Mouse (Mus musculus) embryonic facial prominence, embryonic 11.5 days (tissue): ENCODE results near the gene Fyn. TPM values are rescaled to one million over a fixed set of nuclear protein-coding genes. Genes with fewer than 3 reads are reported as not detected.
A peak's percentile ranks its signal among the peaks of the same experiment; 100 is the strongest.

Experiments used
- ATAC-seq: fragments of 200-750 bp; cut with Nextera tagmentation; replicated peaks from 2 replicates; pipeline ENCODE4 v1.8.0; 2017; ENCODE audit warnings: low read depth; ENCODE audit not compliant: insufficient number of reproducible peaks, low FRiP score, low TSS enrichment
- DNase-seq: peaks from one replicate; pipeline ENCODE4 v3.0.0-alpha.2; 2015; ENCODE audit warnings: low spot score
- H3K27ac ChIP-seq: fragments of 300-500 bp; sonication (generic); replicated peaks from 2 replicates; pipeline ENCODE4 v1.5.1; 2014; ENCODE audit warnings: mild to moderate bottlenecking, low read depth, low read length, control low read depth
- H3K27me3 ChIP-seq: fragments of 300-500 bp; sonication (generic); 2 replicates; pipeline ENCODE4 v1.6.1; 2014; ENCODE audit warnings: mild to moderate bottlenecking, low read length, moderate library complexity, mixed read lengths; ENCODE audit not compliant: control insufficient read depth, insufficient read depth
- H3K36me3 ChIP-seq: fragments of 300-500 bp; sonication (generic); replicated peaks from 2 replicates; pipeline ENCODE4 v1.6.1; 2014; ENCODE audit warnings: low read depth, mild to moderate bottlenecking, low read length, moderate library complexity, mixed read lengths; ENCODE audit not compliant: control insufficient read depth, insufficient read depth
- H3K4me1 ChIP-seq: fragments of 300-500 bp; sonication (generic); 2 replicates; pipeline ENCODE4 v1.6.1; 2014; ENCODE audit warnings: low read length, mixed read lengths; ENCODE audit not compliant: control insufficient read depth, insufficient read depth
- H3K4me2 ChIP-seq: fragments of 300-500 bp; sonication (generic); 2 replicates; pipeline ENCODE4 v1.6.1; 2014; ENCODE audit warnings: low read depth, mild to moderate bottlenecking, control low read depth, low read length, moderate library complexity
- H3K4me3 ChIP-seq: fragments of 300-500 bp; sonication (generic); 2 replicates; pipeline ENCODE4 v1.5.1; 2014; ENCODE audit warnings: low read depth, low read length, control low read depth
- H3K9ac ChIP-seq: fragments of 300-500 bp; sonication (generic); replicated peaks from 2 replicates; pipeline ENCODE4 v1.6.1; 2014; ENCODE audit warnings: mild to moderate bottlenecking, control low read depth, low read length
- H3K9me3 ChIP-seq: fragments of 300-500 bp; sonication (generic); replicated peaks from 2 replicates; pipeline ENCODE4 v1.6.1; 2016; ENCODE audit warnings: mild to moderate bottlenecking, low read length, inconsistent platforms, mixed read lengths; ENCODE audit not compliant: control insufficient read depth
- WGBS: fragments of 180-500 bp; shearing (Covaris S2); extraction: QIAGEN DNeasy Blood & Tissue Kit; methylation state at CpG from one replicate; pipeline ENCODE4 v1.1.7; 2014; 5-methylcytosine and 5-hydroxymethylcytosine counted together
- polyA plus RNA-seq: library from polyadenylated mRNA; unstranded; fragments of >200 nt; fragmentation: Nextera tagmentation; extraction: Ambion mirVana; gene quantifications from 2 replicates; pipeline ENCODE4 v1.2.1, GENCODE M21; 2014

The Fyn gene
- polyA plus RNA-seq, 1 experiment from 2014 or later, result 38.9 TPM

DNA sequence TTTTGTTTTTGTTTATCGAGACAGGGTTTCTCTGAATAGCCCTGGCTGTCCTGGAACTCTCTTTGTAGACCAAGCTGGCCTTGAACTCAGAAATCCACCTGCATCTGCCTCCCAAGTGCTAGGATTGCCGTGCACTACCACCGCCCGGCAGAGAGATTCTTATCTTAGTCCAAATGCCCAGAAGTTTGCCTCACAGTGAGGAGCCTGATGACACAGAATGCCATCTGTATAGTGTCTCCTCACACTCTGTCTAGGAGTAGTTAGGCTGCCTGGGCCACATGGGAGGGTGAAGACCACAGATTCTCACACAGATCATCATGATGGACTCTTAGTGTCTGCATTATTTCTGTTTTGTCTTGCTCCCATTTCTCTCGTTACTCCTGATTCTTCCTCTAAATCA, 140.1 kb downstream of the Fyn start:
- H3K4me2 ChIP-seq, result no peak overlapping the region
- H3K9me3 ChIP-seq, result no peaks in the 10 kb centered on the region
- no peaks in the 10 kb centered on the region for H3K36me3 ChIP-seq
- no peak overlapping the region for H3K4me3 ChIP-seq
- ATAC-seq (no peak), DNase-seq (no peak)
- H3K4me1 ChIP-seq, result peaks cover 2% of the 10 kb centered on the region
- no peak overlapping the region for H3K9ac ChIP-seq
- H3K27ac ChIP-seq, result no peak overlapping the region
- no peaks in the 10 kb centered on the region for H3K27me3 ChIP-seq
- 92% methylated on average over 5 of the region's 5 CpGs for WGBS

DNA sequence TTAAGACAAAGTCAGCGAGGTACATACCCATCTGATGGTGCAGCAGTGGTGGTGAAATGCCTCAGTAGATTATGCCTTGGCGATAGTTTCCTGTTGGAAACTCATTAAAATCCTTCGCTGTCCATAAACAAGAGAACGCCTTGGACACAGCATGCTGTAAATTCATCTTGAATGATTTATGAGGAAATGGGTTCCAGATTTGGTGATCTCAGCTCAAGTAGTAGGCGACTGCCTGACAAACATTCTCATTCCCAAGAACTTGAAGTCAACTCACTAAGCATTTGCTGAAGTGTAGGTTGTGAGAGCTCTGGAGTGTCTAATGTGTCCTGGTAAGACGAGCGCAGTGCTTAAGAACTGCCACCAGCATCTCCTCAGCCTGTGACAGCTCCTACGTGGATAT, 141.3 kb downstream of the Fyn start:
- H3K4me1 ChIP-seq, result peaks cover 2% of the 10 kb centered on the region
- peak; percentile 56 for DNase-seq
- WGBS, result 71% methylated on average over 8 of the region's 8 CpGs

DNA sequence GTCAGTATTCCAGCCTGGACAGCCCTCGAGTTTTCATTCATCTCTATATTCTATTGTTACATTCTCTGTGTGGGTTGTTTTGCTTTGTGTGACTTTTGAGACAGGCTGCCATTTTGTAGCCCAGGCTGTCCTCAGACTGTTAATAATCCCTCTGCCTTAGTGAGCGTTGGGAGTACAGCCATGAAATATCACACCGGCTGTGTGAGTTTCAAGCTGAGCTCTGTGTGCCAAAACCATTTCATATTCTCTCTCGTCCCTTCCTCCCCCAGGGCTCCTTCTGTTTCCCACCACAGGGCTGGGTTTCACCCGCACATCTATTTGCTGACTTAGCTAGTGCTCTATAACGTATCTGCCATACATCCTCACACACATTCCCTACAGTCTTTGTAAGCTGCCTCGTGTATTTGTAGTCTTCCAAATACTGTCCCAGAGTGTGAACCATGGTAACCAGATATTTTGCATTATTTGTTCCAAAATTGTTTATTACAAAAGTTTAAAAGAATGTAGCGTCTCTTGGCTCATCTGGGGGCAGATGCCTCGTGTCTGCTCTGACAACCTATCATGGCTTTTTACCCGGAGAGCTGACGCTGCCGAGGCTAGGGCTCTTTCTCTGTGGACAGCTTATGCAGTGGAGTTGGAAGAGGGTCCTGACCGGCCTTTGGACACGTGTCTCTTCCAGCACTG, 144.1 kb downstream of the Fyn start:
- 89% methylated on average over 14 of the region's 14 CpGs for WGBS
- Histone ChIP-seq H3K27me3 (no peaks in the 10 kb centered on the region), H3K36me3 (no peaks in the 10 kb centered on the region), H3K4me1 (peaks cover 2% of the 10 kb centered on the region; the same call in 1 of the 2 replicates), H3K4me3 (no peak overlapping the region), H3K27ac (no peak overlapping the region), H3K9ac (no peak overlapping the region), H3K4me2 (no peak overlapping the region), H3K9me3 (no peaks in the 10 kb centered on the region)
- ATAC-seq (no peak), DNase-seq (no peak)

More for the DNA sequence above, 141.3 kb downstream of the Fyn start:
- Histone ChIP-seq H3K36me3 (no peaks in the 10 kb centered on the region), H3K27ac (no peak overlapping the region), H3K4me3 (no peak overlapping the region), H3K4me2 (no peak overlapping the region), H3K9me3 (no peaks in the 10 kb centered on the region), H3K27me3 (no peaks in the 10 kb centered on the region), H3K9ac (no peak overlapping the region)
- no peak for ATAC-seq

- H3K27me3 ChIP-seq, result no peaks in the 10 kb centered on the region
- no peak overlapping the region for H3K4me3 ChIP-seq
- no peak overlapping the region for H3K27ac ChIP-seq
- WGBS, result 91% methylated on average over 8 of the region's 8 CpGs
- DNase-seq, result no peak
- no peak for ATAC-seq
- H3K9ac ChIP-seq, result no peak overlapping the region
- no peak overlapping the region for H3K4me2 ChIP-seq
- peaks cover 2% of the 10 kb centered on the region; the same call in 1 of the 2 replicates for H3K4me1 ChIP-seq
- no peaks in the 10 kb centered on the region for H3K36me3 ChIP-seq
- H3K9me3 ChIP-seq, result no peaks in the 10 kb centered on the region
These were observed 146.3 kb downstream of the Fyn start for GRCm38 (mm10) chr10:39514916-39515315.

DNA sequence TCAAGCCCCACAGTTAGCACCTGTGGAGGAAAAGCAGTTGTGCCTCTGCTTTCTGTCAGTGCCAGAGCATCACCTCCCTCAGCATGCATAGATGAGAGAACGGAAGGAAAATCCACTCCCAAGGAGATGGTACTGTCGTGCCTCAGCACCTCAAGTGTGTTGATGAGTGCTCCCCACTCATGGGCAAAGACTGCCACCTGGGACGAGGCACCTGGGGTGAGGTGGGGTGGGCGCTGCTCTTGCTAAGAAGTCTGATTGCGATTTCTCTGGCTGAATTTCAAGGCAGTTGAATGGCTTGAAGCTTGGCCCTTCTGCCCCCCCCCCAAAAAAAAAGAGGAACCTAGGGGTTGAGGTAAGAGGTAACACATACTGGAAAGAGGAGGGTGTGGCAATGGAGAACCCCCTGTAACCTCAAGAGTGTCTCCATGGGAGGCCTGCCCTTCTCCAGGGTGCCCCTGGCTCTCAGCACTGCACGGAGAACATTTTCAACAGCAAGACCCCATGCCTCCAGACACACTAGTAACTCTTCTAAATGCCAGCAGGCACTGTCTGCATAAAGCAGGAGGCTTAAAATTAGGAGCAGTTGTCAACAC, 148.0 kb downstream of the Fyn start:
- H3K4me1 ChIP-seq, result peaks cover under 1% of the 10 kb centered on the region; the same call in 1 of the 2 replicates
- H3K36me3 ChIP-seq, result no peaks in the 10 kb centered on the region
- no peak overlapping the region for H3K27ac ChIP-seq
- H3K27me3 ChIP-seq, result no peaks in the 10 kb centered on the region
- 88% methylated on average over 6 of the region's 6 CpGs for WGBS
- ATAC-seq (no peak), DNase-seq (no peak)
- H3K9me3 ChIP-seq, result no peaks in the 10 kb centered on the region
- no peak overlapping the region for H3K4me3 ChIP-seq
- no peak overlapping the region for H3K4me2 ChIP-seq
- H3K9ac ChIP-seq, result no peak overlapping the region

DNA sequence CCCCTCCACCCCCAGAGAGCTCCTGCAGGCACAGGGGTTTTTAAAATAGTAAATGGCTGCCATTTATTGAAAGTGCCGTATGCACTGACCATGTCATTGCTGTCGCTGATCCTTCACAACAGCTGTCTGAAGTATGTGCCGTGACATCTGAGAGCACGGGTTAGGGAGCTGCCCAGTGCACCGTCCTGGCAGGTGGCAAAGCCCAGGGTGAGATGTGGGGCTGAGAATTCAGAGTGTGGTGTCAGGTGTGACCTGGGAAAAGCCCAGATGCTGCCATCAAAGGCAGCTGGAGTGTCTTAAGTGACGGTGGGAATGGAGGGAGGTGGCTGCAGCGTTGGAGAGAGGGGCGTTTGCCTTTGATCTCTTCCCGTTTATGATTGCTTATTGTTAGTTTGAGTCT, 148.7 kb downstream of the Fyn start:
- no peaks in the 10 kb centered on the region for H3K36me3 ChIP-seq
- DNase-seq, result no peak
- no peak for ATAC-seq
- no peaks in the 10 kb centered on the region for H3K9me3 ChIP-seq
- H3K9ac ChIP-seq, result no peak overlapping the region
- no peak overlapping the region for H3K27ac ChIP-seq
- no peak overlapping the region for H3K4me2 ChIP-seq
- WGBS, result 54% methylated on average over 9 of the region's 9 CpGs
- H3K4me3 ChIP-seq, result no peak overlapping the region
- no peaks in the 10 kb centered on the region for H3K27me3 ChIP-seq
- H3K4me1 ChIP-seq, result peaks cover 3% of the 10 kb centered on the region; the same call in 1 of the 2 replicates

DNA sequence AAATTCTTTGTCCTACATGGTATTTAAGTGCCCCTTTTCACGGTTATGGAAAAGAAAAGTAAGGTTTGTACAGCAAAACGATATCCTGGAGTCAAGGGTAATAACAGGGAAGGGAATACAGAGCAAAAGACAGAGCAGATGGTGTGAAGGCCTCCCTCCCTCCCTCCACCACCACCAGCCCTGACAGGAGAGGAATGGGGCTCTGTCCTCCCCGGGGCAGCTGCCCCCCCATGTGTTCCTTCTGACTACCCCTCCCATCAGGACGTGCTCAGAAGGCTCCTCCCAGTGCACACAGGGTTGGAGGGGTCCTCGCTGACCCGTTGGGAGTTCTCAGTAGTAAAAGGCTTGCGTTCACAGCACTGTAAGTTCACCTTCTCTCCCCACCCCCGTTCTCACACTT, 149.6 kb downstream of the Fyn start:
- WGBS, result 61% methylated on average over 8 of the region's 8 CpGs
- H3K27me3 ChIP-seq, result no peaks in the 10 kb centered on the region
- H3K4me2 ChIP-seq, result no peak overlapping the region
- H3K9ac ChIP-seq, result no peak overlapping the region
- no peak overlapping the region for H3K4me3 ChIP-seq
- no peaks in the 10 kb centered on the region for H3K36me3 ChIP-seq
- DNase-seq, result no peak
- ATAC-seq, result no peak
- no peak overlapping the region for H3K27ac ChIP-seq
- H3K4me1 ChIP-seq, result peaks cover 3% of the 10 kb centered on the region; the same call in 1 of the 2 replicates
- no peaks in the 10 kb centered on the region for H3K9me3 ChIP-seq

GRCm38 (mm10) chr10:39518859-39519258, 150.2 kb downstream of the Fyn start:
- Histone ChIP-seq H3K4me2 (no peak overlapping the region), H3K27ac (no peak overlapping the region), H3K9me3 (no peaks in the 10 kb centered on the region), H3K9ac (no peak overlapping the region), H3K4me1 (peaks cover 3% of the 10 kb centered on the region; the same call in 1 of the 2 replicates), H3K27me3 (no peaks in the 10 kb centered on the region), H3K36me3 (no peaks in the 10 kb centered on the region), H3K4me3 (no peak overlapping the region)
- DNase-seq (no peak), ATAC-seq (no peak)
- 84% methylated on average over 3 of the region's 3 CpGs for WGBS
